Mouse (Mus musculus) embryonic facial prominence, embryonic 12.5 days (tissue): ENCODE data around the gene Trappc3l. TPM values are rescaled to one million over a fixed set of nuclear protein-coding genes. Genes with fewer than 3 reads are reported as not detected.

Experiments used
- ATAC-seq: fragments of 200-750 bp; cut with Nextera tagmentation; 2 replicates; pipeline ENCODE4 v1.8.0; 2017; ENCODE audit not compliant: insufficient number of reproducible peaks, insufficient read depth, low FRiP score, low TSS enrichment
- H3K27ac ChIP-seq: fragments of 300-500 bp; sonication (generic); 2 replicates; pipeline ENCODE4 v1.5.1; 2016; ENCODE audit warnings: mild to moderate bottlenecking
- H3K27me3 ChIP-seq: fragments of 300-500 bp; sonication (generic); 2 replicates; pipeline ENCODE4 v1.6.1; 2016; ENCODE audit warnings: mild to moderate bottlenecking, moderate library complexity
- H3K36me3 ChIP-seq: fragments of 300-500 bp; sonication (generic); 2 replicates; pipeline ENCODE4 v1.6.1; 2016; ENCODE audit warnings: mild to moderate bottlenecking
- H3K4me1 ChIP-seq: fragments of 300-500 bp; sonication (generic); 2 replicates; pipeline ENCODE4 v1.6.1; 2016
- H3K4me2 ChIP-seq: fragments of 300-500 bp; sonication (generic); replicated peaks from 2 replicates; pipeline ENCODE4 v1.6.1; 2016; ENCODE audit warnings: mild to moderate bottlenecking, moderate library complexity
- H3K4me3 ChIP-seq: fragments of 300-500 bp; sonication (generic); 2 replicates; pipeline ENCODE4 v1.5.1; 2016; ENCODE audit warnings: mild to moderate bottlenecking
- H3K9ac ChIP-seq: fragments of 300-500 bp; sonication (generic); 2 replicates; pipeline ENCODE4 v1.6.1; 2016; ENCODE audit warnings: mild to moderate bottlenecking, moderate library complexity
- H3K9me3 ChIP-seq: fragments of 300-500 bp; sonication (generic); 2 replicates; pipeline ENCODE4 v1.6.1; 2016; ENCODE audit warnings: mild to moderate bottlenecking, moderate library complexity
- WGBS: fragments of 180-500 bp; shearing (Covaris S2); methylation state at CpG from one replicate; pipeline ENCODE4 v1.1.7; 2016; 5-methylcytosine and 5-hydroxymethylcytosine counted together
- polyA plus RNA-seq: library from polyadenylated mRNA; unstranded; fragments of >200 nt; fragmentation: Nextera tagmentation; extraction: Ambion mirVana; gene quantifications from 2 replicates; pipeline ENCODE4 v1.2.1, GENCODE M21; 2016

Gene Trappc3l
- polyA plus RNA-seq, 1 experiment from 2014 or later, result not detected

- no peaks in the 10 kb centered on the region for H3K36me3 ChIP-seq
- 0 out of 2 replicates have a peak, but pooled peaks cover 2% of the 10 kb centered on the region for H3K9me3 ChIP-seq
- no peak for ATAC-seq
- WGBS, result 67% methylated on average over 6 of the region's 6 CpGs
- no peak overlapping the region for H3K4me3 ChIP-seq
- H3K27me3 ChIP-seq, result no peaks in the 10 kb centered on the region
- H3K27ac ChIP-seq, result no peak overlapping the region
- H3K4me1 ChIP-seq, result no peaks in the 10 kb centered on the region
- H3K9ac ChIP-seq, result no peak overlapping the region
- no peak overlapping the region for H3K4me2 ChIP-seq
These were observed 100.6 kb downstream of the Trappc3l start for GRCm38 (mm10) chr10:34138027-34138426.

GRCm38 (mm10) chr10:34139768-34140167, 102.4 kb downstream of the Trappc3l start:
- H3K4me3 ChIP-seq, result no peak overlapping the region
- WGBS, result 73% methylated on average over 4 of the region's 4 CpGs
- H3K36me3 ChIP-seq, result no peaks in the 10 kb centered on the region
- H3K27me3 ChIP-seq, result no peaks in the 10 kb centered on the region
- no peak overlapping the region for H3K27ac ChIP-seq
- no peaks in the 10 kb centered on the region for H3K4me1 ChIP-seq
- no peak overlapping the region for H3K9ac ChIP-seq
- H3K9me3 ChIP-seq, result 0 out of 2 replicates have a peak, but pooled peaks cover 6% of the 10 kb centered on the region
- no peak overlapping the region for H3K4me2 ChIP-seq
- no peak for ATAC-seq

- Histone ChIP-seq H3K27me3 (no peaks in the 10 kb centered on the region), H3K9ac (no peak overlapping the region), H3K4me2 (no peak overlapping the region), H3K4me3 (no peak overlapping the region), H3K4me1 (no peaks in the 10 kb centered on the region), H3K9me3 (0 out of 2 replicates have a peak, but pooled peaks cover 6% of the 10 kb centered on the region), H3K27ac (no peak overlapping the region), H3K36me3 (no peaks in the 10 kb centered on the region)
- ATAC-seq, result no peak
- 93% methylated on average over 2 of the region's 2 CpGs for WGBS
These were observed 104.3 kb downstream of the Trappc3l start for GRCm38 (mm10) chr10:34141693-34142092.

GRCm38 (mm10) chr10:34149772-34150171, 112.4 kb downstream of the Trappc3l start:
- Histone ChIP-seq H3K4me1 (no peaks in the 10 kb centered on the region), H3K27me3 (no peaks in the 10 kb centered on the region), H3K27ac (peak overlapping the region; percentile 41; the same call in 1 of the 2 replicates), H3K36me3 (peaks cover 18% of the 10 kb centered on the region), H3K9ac (no peak overlapping the region), H3K9me3 (no peaks in the 10 kb centered on the region), H3K4me2 (no peak overlapping the region), H3K4me3 (no peak overlapping the region)
- ATAC-seq, result no peak
- WGBS, result 40% methylated on average over 3 of the region's 3 CpGs

GRCm38 (mm10) chr10:34150454-34150853, 113.1 kb downstream of the Trappc3l start:
- Histone ChIP-seq H3K27ac (peak overlapping the region; percentile 46; the same call in 1 of the 2 replicates), H3K4me1 (no peaks in the 10 kb centered on the region), H3K36me3 (peaks cover 18% of the 10 kb centered on the region), H3K9ac (no peak overlapping the region), H3K4me3 (no peak overlapping the region), H3K27me3 (no peaks in the 10 kb centered on the region), H3K4me2 (no peak overlapping the region), H3K9me3 (no peaks in the 10 kb centered on the region)
- ATAC-seq, result no peak
- WGBS, result 16% methylated on average over 6 of the region's 6 CpGs

GRCm38 (mm10) chr10:34151827-34152226, 114.4 kb downstream of the Trappc3l start:
- no peak overlapping the region for H3K27ac ChIP-seq

GRCm38 (mm10) chr10:34155796-34156554, 118.6 kb downstream of the Trappc3l start:
- Histone ChIP-seq H3K4me2 (no peak overlapping the region), H3K36me3 (peaks cover 24% of the 10 kb centered on the region), H3K4me3 (no peak overlapping the region), H3K27me3 (no peaks in the 10 kb centered on the region), H3K9me3 (no peaks in the 10 kb centered on the region), H3K9ac (no peak overlapping the region), H3K4me1 (no peaks in the 10 kb centered on the region), H3K27ac (no peak overlapping the region)
- 79% methylated on average over 12 of the region's 12 CpGs for WGBS
- ATAC-seq, result no peak

More at GRCm38 (mm10) chr10:34151827-34152226, 114.4 kb downstream of the Trappc3l start:
- Histone ChIP-seq H3K4me3 (no peak overlapping the region), H3K36me3 (peaks cover 18% of the 10 kb centered on the region), H3K27me3 (no peaks in the 10 kb centered on the region), H3K9ac (no peak overlapping the region), H3K9me3 (no peaks in the 10 kb centered on the region), H3K4me1 (no peaks in the 10 kb centered on the region), H3K4me2 (no peak overlapping the region)
- WGBS, result 72% methylated on average over 3 of the region's 3 CpGs
- ATAC-seq, result no peak

Other genes starting within 250 kb of the Trappc3l start
- not detected in 2 replicates for gene Sult3a1, start 179.9 kb upstream of the Trappc3l start, polyA plus RNA-seq
- gene Rsph4a, start 132.5 kb upstream of the Trappc3l start, polyA plus RNA-seq, result 0.10 TPM in 1 of 2 replicates, not detected in the other
- 27.5 and 28.6 TPM in 2 replicates for gene Zup1, start 86.3 kb upstream of the Trappc3l start, polyA plus RNA-seq
- gene Rwdd1, start 18.0 kb upstream of the Trappc3l start, polyA plus RNA-seq, result 151 TPM in 2 replicates
- gene Calhm4, start 6.7 kb downstream of the Trappc3l start, polyA plus RNA-seq, result not detected in 2 replicates
- 0.48 and 0.61 TPM in 2 replicates for gene Calhm5, start 58.9 kb downstream of the Trappc3l start, polyA plus RNA-seq
- 0.74 and 0.83 TPM in 2 replicates for gene Calhm6, start 90.4 kb downstream of the Trappc3l start, polyA plus RNA-seq
- 47.5 and 49.3 TPM in 2 replicates for gene Dse, start 170.1 kb downstream of the Trappc3l start, polyA plus RNA-seq
- 93.2 and 94.1 TPM in 2 replicates for gene Tspyl1, start 244.6 kb downstream of the Trappc3l start, polyA plus RNA-seq